Comparison of ENCODE assay signal across 8 mouse cellular contexts in genomic region chr2:18676936-18677491, GRCm38 (mm10). TPM values are rescaled to one million over a fixed set of nuclear protein-coding genes. Genes with fewer than 3 reads are reported as not detected.
DNase-seq lines count a peak whose midpoint lies in the region; ATAC-seq and TF ChIP-seq lines count a peak whose summit lies in the region.

Bmi1 (plus strand) TSS chr2:18677018.

- H3K4me2 ChIP-seq in forebrain, embryonic 13.5 days: peak within 1 kb of the TSS; percentile 84
- peak within 1 kb of the TSS; percentile 90 for H3K4me2 ChIP-seq in heart, embryonic 16.5 days (ENCODE audit: low read depth, low read length)
- H3K4me2 ChIP-seq in liver, embryonic 16.5 days (ENCODE audit: low read depth, low read length): peak within 1 kb of the TSS; percentile 81
- H3K4me2 ChIP-seq in neural tube, embryonic 13.5 days: peak within 1 kb of the TSS; percentile 78

- H3K9me3 ChIP-seq in ES-Bruce4 (replicated peaks; ENCODE audit: control insufficient read depth, insufficient read depth, low read length, poor library complexity, severe bottlenecking): no peaks in the 10 kb centered on the region
- no peaks in the 10 kb centered on the region for H3K9me3 ChIP-seq in forebrain, embryonic 13.5 days (replicated peaks)
- no peaks in the 10 kb centered on the region for H3K9me3 ChIP-seq in heart, embryonic 16.5 days (replicated peaks; ENCODE audit: control insufficient read depth, low read length)
- no peaks in the 10 kb centered on the region for H3K9me3 ChIP-seq in liver, embryonic 16.5 days (replicated peaks; ENCODE audit: control insufficient read depth, low read length)
- no peaks in the 10 kb centered on the region for H3K9me3 ChIP-seq in neural tube, embryonic 13.5 days

- WGBS in forebrain, embryonic 13.5 days: under 1% methylated on average over 25 of the region's 77 CpGs
- under 1% methylated on average over 67 of the region's 77 CpGs for WGBS in heart, embryonic 16.5 days
- WGBS in liver, embryonic 16.5 days (ENCODE audit: insufficient replicate concordance): under 1% methylated on average over 56 of the region's 77 CpGs
- WGBS in neural tube, embryonic 13.5 days: 1% methylated on average over 58 of the region's 77 CpGs

- H3K4me1 ChIP-seq in ES-Bruce4 (ENCODE audit: control insufficient read depth, insufficient read depth, low read length): no peaks in the 10 kb centered on the region
- peaks cover 46% of the 10 kb centered on the region for H3K4me1 ChIP-seq in forebrain, embryonic 13.5 days
- H3K4me1 ChIP-seq in heart, embryonic 16.5 days (ENCODE audit: control insufficient read depth, insufficient read depth, low read length): peaks cover 26% of the 10 kb centered on the region
- H3K4me1 ChIP-seq in liver, embryonic 16.5 days (ENCODE audit: control insufficient read depth, low read depth, low read length): peaks cover 8% of the 10 kb centered on the region
- H3K4me1 ChIP-seq in neural tube, embryonic 13.5 days (replicated peaks): peaks cover 55% of the 10 kb centered on the region

- no peak for TF ChIP-seq CTCF in ES-Bruce4 (IDR thresholded peaks at IDR 0.05; ENCODE audit: low read depth, low read length)
- TF ChIP-seq CTCF in brain, embryonic 14.5 days (IDR thresholded peaks at IDR 0.05; ENCODE audit: borderline replicate concordance, extremely low read depth, insufficient read depth, insufficient read length): no peak

- no peaks in the 10 kb centered on the region for H3K36me3 ChIP-seq in ES-Bruce4 (ENCODE audit: control insufficient read depth, insufficient read depth, low read length, poor library complexity, severe bottlenecking)
- 0 out of 2 replicates have a peak, but pooled peaks cover under 1% of the 10 kb centered on the region for H3K36me3 ChIP-seq in forebrain, embryonic 13.5 days (ENCODE audit: poor library complexity, severe bottlenecking)
- no peaks in the 10 kb centered on the region for H3K36me3 ChIP-seq in heart, embryonic 16.5 days (ENCODE audit: control insufficient read depth, insufficient read depth)
- no peaks in the 10 kb centered on the region for H3K36me3 ChIP-seq in liver, embryonic 16.5 days (ENCODE audit: control insufficient read depth, insufficient read depth)
- H3K36me3 ChIP-seq in neural tube, embryonic 13.5 days: no peaks in the 10 kb centered on the region

- peaks cover 52% of the 10 kb centered on the region for H3K27me3 ChIP-seq in ES-Bruce4 (ENCODE audit: control insufficient read depth, insufficient read depth, low read length, poor library complexity, severe bottlenecking)
- H3K27me3 ChIP-seq in forebrain, embryonic 13.5 days: peaks cover 51% of the 10 kb centered on the region
- peaks cover 8% of the 10 kb centered on the region; the same call in 1 of the 2 replicates for H3K27me3 ChIP-seq in heart, embryonic 16.5 days (ENCODE audit: control insufficient read depth, insufficient read depth, low read length)
- peaks cover 57% of the 10 kb centered on the region for H3K27me3 ChIP-seq in liver, embryonic 16.5 days (ENCODE audit: control insufficient read depth, insufficient read depth, low read depth, low read length)
- H3K27me3 ChIP-seq in neural tube, embryonic 13.5 days: peaks cover 46% of the 10 kb centered on the region

- no peak for TF ChIP-seq POLR2A in ES-Bruce4 (IDR thresholded peaks at IDR 0.05; ENCODE audit: insufficient read depth, low read length)
- peak; percentile 65 for TF ChIP-seq POLR2A in brain, embryonic 14.5 days (IDR thresholded peaks at IDR 0.05; ENCODE audit: borderline replicate concordance, extremely low read depth, insufficient read depth, insufficient read length, poor library complexity, severe bottlenecking)

- ATAC-seq in forebrain, embryonic 13.5 days: peak; percentile 72
- ATAC-seq in heart, embryonic 16.5 days (replicated peaks; ENCODE audit: extremely low read depth, insufficient read depth, low FRiP score): peak; percentile 39
- ATAC-seq in liver, embryonic 16.5 days (ENCODE audit: low read depth): peak; percentile 47
- peak; percentile 74 for ATAC-seq in neural tube, embryonic 13.5 days (ENCODE audit: low read depth)

- peak within 1 kb of the TSS; percentile 93 for H3K9ac ChIP-seq in ES-Bruce4 (ENCODE audit: low read depth, poor library complexity, severe bottlenecking)
- H3K9ac ChIP-seq in forebrain, embryonic 13.5 days: peak within 1 kb of the TSS; percentile 95
- H3K9ac ChIP-seq in heart, embryonic 16.5 days (ENCODE audit: low read length): peak within 1 kb of the TSS; percentile 90
- peak within 1 kb of the TSS; percentile 71 for H3K9ac ChIP-seq in liver, embryonic 16.5 days (ENCODE audit: low read depth, low read length)
- H3K9ac ChIP-seq in neural tube, embryonic 13.5 days: peak within 1 kb of the TSS; percentile 99

- H3K27ac ChIP-seq in ES-Bruce4 (ENCODE audit: insufficient read depth, low read length): no peak within 1 kb of the TSS
- peak within 1 kb of the TSS; percentile 96 for H3K27ac ChIP-seq in forebrain, embryonic 13.5 days
- peak within 1 kb of the TSS; percentile 96 for H3K27ac ChIP-seq in heart, embryonic 16.5 days (ENCODE audit: low read length)
- peak within 1 kb of the TSS; percentile 74 for H3K27ac ChIP-seq in liver, embryonic 16.5 days (ENCODE audit: low read length)
- peak within 1 kb of the TSS; percentile 100 for H3K27ac ChIP-seq in neural tube, embryonic 13.5 days (replicated peaks)

- no peak for DNase-seq in brain, embryonic 14.5 days (ENCODE audit: low read depth)
- peak; percentile 80 for DNase-seq in kidney, postnatal 10 days
- DNase-seq in thymus, postnatal 0 days (ENCODE audit: low spot score): peak; percentile 58

- peak within 1 kb of the TSS; percentile 83 for H3K4me3 ChIP-seq in ES-Bruce4 (ENCODE audit: low read depth, low read length)
- peak within 1 kb of the TSS; percentile 85 for H3K4me3 ChIP-seq in forebrain, embryonic 13.5 days
- H3K4me3 ChIP-seq in heart, embryonic 16.5 days (ENCODE audit: low read length): peak within 1 kb of the TSS; percentile 94
- peak within 1 kb of the TSS; percentile 72 for H3K4me3 ChIP-seq in liver, embryonic 16.5 days (ENCODE audit: low read depth, low read length)
- peak within 1 kb of the TSS; percentile 91 for H3K4me3 ChIP-seq in neural tube, embryonic 13.5 days

- no peak for TF ChIP-seq EP300 in ES-Bruce4 (IDR thresholded peaks at IDR 0.05; ENCODE audit: insufficient read depth, low read depth, low read length)

RNA-seq across cellular contexts. Expression of gene Bmi1, which starts in this region (rescaled TPM):
- polyA plus RNA-seq in ES-Bruce4 (2011; ENCODE audit: insufficient read depth, insufficient read length, low read depth, missing spikeins): 5.6 and 8.0 TPM in 2 replicates
- 75.4 and 93.2 TPM in 2 replicates for polyA plus RNA-seq in brain, embryonic 14.5 days (2012; rRNA removed)
- polyA plus RNA-seq in forebrain, embryonic 13.5 days (2015; fragmentation: Nextera tagmentation; extraction: Ambion mirVana): 34.4 and 35.5 TPM in 2 replicates
- 13.8 and 15.8 TPM in 2 replicates for polyA plus RNA-seq in heart, embryonic 16.5 days (2015; fragmentation: Nextera tagmentation; extraction: Ambion mirVana)
- polyA plus RNA-seq in liver, embryonic 16.5 days (2015; fragmentation: Nextera tagmentation; extraction: Ambion mirVana): 3.4 and 4.1 TPM in 2 replicates
- polyA plus RNA-seq in neural tube, embryonic 13.5 days (2015; fragmentation: Nextera tagmentation; extraction: Ambion mirVana): 34.2 and 40.7 TPM in 2 replicates
- 15.7 TPM in 2 replicates for polyA plus RNA-seq in thymus, postnatal 0 days (2015; fragmentation: Nextera tagmentation; extraction: Ambion mirVana)
